Mouse (Mus musculus) liver, adult (tissue): ENCODE measurements around the gene Ajm1.
A peak's percentile ranks its signal among the peaks of the same experiment; 100 is the strongest.

Source experiments
- GATA4 ChIP-seq: IDR thresholded peaks from 2 replicates; pipeline ENCODE4 v1.6.1; 2014; ENCODE audit warnings: mild to moderate bottlenecking, low read length; ENCODE audit not compliant: insufficient replicate concordance

Ajm1 gene

DNA sequence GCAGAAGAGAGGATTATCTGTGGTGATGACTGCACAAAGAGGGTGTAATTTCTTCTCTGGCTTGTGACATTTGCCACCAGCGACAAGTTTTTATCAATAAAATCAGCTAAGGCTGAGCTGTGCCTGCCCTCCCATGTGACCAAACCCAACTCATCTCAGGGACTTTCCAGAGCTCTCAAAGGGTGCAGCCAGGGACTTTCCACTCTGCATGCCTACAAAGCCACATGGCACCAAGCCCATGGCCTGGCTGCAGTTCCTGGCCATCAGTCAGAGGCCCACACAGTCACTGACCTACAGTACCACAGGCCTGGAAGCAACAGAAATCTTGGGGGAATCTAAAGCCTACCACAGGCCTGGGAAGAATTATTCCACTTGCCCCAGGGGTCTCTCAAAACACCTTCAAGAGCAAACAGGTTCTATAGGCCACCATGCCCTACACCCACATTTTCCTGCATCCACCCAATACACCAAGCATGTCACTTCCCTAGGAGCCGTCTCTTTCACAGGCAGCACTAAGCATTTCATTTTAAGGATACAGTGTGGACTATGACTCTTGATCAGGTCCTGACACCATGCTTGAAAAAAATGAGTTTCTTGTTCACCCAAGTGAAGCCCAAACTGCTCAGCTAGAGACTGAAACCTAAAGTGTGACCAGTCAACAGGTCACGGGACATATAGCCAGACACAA, 47.2 kb downstream of the Ajm1 start:
- TF ChIP-seq GATA4: peak; percentile 63; the same call in 1 of the 2 replicates

DNA sequence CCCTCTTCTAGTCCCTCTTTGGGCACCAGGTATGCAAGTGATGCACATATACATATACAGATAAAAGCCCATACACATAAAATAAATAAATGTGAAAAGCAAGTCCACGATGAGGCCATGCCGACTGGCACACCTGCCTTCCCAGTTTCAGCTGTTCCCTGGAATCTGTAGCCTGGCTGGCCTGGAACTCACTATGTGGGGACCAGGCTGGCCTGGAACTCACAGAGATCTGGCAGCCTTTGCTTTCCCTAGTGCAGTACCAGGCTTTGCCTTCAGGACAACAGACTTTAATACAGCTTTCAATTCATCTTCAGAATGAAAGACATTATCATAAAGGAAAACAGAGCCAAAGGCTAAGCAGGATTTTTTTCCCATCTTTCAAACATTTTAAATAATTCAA, 47.9 kb downstream of the Ajm1 start:
- TF ChIP-seq GATA4: no peak

DNA sequence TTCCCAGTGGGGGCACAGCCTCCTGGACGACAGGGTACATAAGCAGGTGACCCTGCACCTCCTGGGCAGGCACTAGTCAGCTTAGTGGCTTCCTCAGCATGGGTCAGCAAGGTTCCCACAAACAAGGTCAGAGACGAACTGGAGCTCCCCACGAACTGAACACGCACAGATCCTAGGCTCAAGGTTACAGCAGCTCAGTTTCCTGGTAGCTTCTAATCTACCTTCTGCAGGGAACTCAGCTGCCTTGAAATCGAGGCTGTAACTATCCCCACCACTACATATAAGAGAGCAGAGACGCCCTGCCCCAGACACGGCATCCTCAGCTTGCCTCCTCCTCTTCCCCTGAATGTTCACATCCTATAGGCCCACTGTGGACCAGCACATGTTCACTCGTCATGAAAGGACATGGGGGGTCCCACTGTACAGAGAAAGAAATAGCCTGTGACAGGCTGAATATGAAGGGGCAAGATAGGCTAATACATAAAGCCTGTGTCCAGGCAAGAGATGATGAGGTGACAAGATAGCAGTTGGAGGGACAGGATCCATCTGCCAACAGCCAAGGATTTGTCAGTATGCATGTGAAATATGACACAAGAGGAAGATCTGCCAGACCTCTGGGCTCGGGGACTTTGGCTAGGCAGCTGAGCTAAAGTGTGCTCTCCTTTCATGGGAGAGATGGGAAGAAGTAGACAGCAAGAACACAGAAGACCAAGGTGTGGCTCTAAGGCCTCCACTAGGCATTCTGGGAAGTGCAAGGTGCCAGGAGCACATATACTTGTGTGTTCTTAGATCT, 54.9 kb downstream of the Ajm1 start:
- no peak for TF ChIP-seq GATA4
